Mouse (Mus musculus): ENCODE measurements around the gene Cbwd1.

GRCm38 (mm10) chr19:24886888-24887287, 74.5 kb downstream of the Cbwd1 start:
- TF ChIP-seq CTCF (IDR thresholded peaks at IDR 0.05; ENCODE audit: low read depth, low read length) = no peak
- no peak for TF ChIP-seq POLR2A (IDR thresholded peaks at IDR 0.05; ENCODE audit: insufficient read depth, low read length)

Measured in ES-Bruce4 (cell line).